Mouse (Mus musculus): ENCODE measurements at regions not wholly inside any gene's neighbourhood (a gene's known extent, or its start where the extent isn't known, plus 50 kb on each side); places are given as distances from the start of the nearest gene placed in this dataset.

DNA sequence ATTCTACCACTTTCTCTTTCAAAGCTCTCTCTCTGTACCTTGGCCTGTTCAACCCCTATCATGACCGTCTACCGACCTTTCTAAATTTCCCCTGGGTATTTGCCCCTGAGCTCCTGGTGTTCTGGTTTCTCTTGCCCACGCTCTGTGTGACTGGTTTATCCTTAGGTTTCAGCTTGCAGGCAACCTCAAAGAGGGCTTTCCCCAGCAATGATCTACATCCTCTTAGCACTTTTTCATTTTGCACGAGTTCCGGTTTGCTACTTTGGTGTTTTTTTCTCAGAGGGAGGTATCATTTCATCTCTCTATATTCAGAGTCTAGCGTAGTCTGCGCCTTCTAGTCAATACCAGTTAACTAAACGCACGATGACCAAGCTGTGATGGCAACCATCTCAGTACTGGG lies 79.8 kb upstream of the Hmga2 start:
- no peak for DNase-seq (ENCODE audit: low read depth, low spot score)

DNA sequence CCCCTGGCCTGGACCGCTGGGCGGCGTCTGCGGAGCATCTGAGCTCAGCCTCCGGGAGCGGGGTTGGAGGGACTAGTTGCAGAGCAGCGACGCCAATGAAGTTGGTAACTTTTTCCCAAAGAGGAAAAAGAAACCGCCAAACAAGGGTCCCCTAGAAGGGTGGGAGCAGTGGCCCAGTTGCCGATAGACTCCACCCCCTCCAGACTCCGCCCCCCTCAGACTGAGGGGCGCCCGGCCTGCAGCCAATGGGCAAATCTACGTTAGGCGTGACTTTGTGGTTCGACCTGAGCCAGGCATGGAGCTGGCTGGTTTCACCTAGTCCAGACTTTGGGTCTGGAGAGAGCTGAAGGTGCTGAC lies 76.8 kb upstream of the Hmga2 start:
- no peak for DNase-seq (ENCODE audit: low read depth, low spot score)

DNA sequence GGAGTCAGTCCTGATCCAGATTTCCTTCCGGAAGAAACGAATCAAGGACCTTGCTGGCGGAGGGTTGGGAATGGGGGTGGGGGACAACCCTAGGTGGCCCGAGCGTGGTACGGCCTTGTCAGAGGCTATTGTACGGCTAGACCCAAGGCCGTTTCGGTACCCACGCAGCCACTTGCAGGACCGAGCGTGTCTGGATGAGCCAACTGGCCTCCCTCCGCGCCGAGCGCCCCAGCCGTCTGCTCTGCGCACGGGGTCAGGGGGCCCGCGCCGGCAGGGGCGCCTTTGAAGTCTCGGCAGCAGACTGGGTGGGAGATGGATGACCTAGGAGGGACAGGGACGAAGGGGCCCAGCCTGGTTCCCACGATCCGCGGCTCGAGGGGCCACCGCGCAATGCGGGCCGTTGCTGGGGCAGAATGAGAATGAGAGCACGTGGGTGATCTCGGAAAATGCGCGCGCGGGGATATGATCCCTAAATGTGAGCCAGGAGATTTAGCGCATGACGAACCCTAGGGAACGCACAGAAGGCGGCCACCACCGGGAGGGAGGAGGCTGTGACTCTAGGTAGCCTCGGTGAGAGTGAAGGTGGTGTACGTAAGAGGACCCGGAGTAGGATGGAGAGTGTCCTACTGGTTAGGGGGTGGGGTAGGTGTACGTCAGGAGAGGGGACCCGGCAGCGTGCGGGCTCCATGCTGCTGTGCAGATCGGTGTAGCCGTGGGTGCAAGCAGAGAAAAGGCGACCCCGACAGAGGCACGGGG lies 76.2 kb upstream of the Hmga2 start:
- no peak for DNase-seq (ENCODE audit: low read depth, low spot score)

DNA sequence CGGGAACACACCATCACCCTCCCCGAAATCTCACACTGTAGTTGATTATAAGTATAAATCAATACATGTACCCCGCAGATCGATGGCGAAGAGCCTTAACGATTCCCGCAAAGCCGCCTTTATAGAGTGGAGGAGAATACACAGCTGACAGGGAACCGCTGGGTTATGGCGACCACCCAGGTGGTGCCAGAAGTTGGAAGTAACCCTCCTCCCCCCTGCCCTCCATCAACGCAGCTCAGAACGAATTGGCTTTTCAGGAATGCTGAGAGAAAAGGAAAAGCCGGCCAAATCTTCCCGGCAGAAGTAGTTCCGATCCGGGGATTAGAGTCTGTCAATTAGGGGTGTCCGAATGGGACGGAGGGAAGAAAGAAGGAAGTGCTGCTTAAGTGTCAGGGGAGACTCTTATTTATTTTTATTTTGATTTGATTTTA lies 75.6 kb upstream of the Hmga2 start:
- DNase-seq (ENCODE audit: low read depth, low spot score), result no peak

DNA sequence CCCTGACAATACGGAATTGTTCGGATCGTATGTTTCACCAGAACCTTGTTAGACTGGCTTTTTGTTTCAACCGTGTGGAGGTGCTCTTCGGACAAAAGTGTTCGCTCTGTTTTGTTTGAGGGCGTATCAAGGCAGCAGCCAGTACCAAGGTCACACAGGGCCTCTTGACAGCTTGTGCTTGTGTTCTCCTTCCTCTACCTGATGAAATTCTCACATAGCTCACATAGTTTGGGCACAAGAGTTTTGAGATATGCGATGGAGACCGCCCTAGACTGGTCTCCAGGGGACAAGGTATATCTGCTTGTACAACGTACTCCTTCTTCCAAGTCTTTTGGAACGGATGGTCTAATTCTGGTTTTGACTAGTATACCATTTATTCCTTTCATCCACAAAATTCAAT lies 70.9 kb upstream of the Hmga2 start:
- DNase-seq (ENCODE audit: low read depth, low spot score), result no peak

DNA sequence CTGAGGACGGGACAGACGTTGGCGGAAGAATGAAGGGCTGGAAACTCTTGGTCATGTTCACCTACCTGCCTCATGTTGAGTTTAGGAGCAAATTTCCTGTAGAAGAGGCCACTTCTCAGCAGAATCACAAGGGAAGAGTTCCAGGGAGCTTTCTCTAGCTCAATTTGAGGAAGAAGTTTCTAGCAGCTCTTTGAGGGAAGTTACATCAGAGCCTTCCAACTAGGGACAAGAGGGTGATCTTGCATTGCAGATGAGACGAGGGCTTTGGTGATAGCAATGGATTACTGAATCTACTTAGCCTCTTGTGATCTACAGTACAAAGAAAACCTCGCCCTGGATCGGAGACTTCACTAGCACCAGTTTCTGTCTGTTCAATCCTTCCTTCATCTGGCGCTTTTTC lies 65.3 kb upstream of the Hmga2 start:
- no peak for DNase-seq (ENCODE audit: low read depth, low spot score)

DNA sequence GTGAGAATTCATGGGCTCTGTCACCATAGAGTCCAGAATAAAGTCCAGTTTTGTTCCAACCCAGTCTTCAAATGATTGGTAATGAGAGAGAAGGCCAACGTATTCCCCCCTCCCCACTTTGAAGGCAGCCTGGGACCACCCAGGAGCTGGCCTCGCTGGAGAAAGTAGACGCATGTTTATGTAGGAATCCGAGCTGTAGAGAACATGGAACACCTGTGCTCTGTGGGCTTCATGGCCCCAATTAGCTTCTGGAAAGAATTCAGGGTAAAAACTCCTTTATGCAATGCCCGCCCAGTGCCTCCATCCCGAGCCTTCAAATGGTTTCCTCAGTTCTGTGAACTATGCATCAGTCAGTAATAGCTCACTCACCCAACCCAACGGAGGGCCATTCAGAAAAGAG lies 62.3 kb upstream of the Hmga2 start:
- DNase-seq (ENCODE audit: low read depth, low spot score), result no peak

DNA sequence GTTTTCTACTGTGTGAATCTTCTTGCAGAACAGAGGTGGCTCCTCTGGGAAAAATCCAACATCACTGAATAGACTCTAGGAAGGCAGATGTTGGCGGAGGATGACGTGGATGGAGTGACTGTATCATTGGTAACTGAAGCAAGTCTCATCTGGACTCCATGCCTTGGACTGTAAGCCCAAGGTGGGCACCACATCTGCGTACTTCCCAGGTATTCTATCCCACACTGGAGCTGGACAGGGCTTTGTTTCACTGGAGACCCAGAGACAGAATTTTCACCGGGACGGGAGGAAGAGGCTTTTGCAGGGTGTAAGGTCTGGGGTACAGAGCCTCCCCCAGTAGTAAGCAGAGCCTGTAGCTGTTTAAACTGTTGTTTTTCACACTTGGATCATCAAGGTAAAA lies 52.1 kb upstream of the Hmga2 start:
- no peak for DNase-seq (ENCODE audit: low read depth, low spot score)

DNA sequence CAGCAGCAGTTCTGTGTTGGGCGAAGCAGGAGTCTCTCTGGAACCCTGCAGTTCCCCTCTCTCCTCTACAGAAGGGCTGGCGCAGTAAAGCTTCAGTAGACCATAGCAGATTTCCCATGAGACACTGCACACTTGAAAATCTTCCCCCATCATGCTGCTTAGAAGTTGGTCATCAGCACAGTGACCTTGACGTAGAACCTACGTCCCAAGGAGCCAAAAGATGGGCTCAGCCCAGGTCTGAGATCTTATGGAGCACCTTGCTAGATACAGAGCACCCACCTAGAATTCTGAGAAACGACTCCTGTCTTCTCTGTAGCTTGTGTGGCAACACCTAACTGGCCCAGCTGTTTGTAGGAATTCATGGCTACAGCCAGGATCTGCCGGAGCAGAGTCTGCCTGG lies 51.7 kb upstream of the Hmga2 start:
- no peak for DNase-seq (ENCODE audit: low read depth, low spot score)

DNA sequence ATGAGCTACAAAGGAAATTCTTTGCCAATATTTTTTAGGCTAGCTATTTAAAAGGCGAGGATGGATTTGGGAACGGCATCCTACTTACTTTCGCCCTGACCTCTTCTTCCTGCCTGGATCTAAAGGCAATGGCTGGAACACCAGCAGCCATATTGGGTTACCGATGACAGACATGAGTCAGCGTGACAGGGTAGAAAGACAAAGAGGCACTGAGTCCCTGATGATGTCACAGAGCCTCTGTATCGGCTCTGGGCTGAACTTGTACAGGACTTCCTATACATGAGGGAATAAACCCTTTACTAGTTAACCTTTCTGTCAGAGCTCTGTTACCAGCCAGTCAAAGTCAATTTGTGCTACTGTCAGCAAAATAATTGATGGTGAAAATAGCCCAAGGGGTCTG lies 50.7 kb upstream of the Hmga2 start:
- no peak for DNase-seq (ENCODE audit: low read depth, low spot score)
